Mouse (Mus musculus): Measurements from ENCODE around the gene Patj. TPM values are rescaled to one million over a fixed set of nuclear protein-coding genes. Genes with fewer than 3 reads are reported as not detected.

The Patj gene
- total and polyA plus RNA-seq, 2 experiments from 2014 or later = 4.2 to 12.0 TPM

- DNase-seq (no peak), ATAC-seq (no peak)
- no peaks in the 10 kb centered on the region for H3K4me1 ChIP-seq (ENCODE audit: insufficient read depth)
- H3K27ac ChIP-seq (ENCODE audit: low read depth, low read length) = no peak overlapping the region
- WGBS = 67% methylated on average over 3 of the region's 3 CpGs
- no peaks in the 10 kb centered on the region for H3K27me3 ChIP-seq (ENCODE audit: insufficient read depth, low read length)
- no peak overlapping the region for H3K4me3 ChIP-seq (ENCODE audit: low read depth, low read length)
- H3K4me2 ChIP-seq (ENCODE audit: low read depth) = no peak overlapping the region
- H3K9ac ChIP-seq = no peak overlapping the region
- TF ChIP-seq CTCF (IDR thresholded peaks at IDR 0.05; ENCODE audit: low read depth) = no peak
- no peaks in the 10 kb centered on the region for H3K9me3 ChIP-seq (ENCODE audit: low read length)
- no peaks in the 10 kb centered on the region for H3K36me3 ChIP-seq (ENCODE audit: insufficient read depth)
Measured at GRCm38 (mm10) chr4:98758872-98759518, 363.4 kb downstream of the Patj start.

DNA sequence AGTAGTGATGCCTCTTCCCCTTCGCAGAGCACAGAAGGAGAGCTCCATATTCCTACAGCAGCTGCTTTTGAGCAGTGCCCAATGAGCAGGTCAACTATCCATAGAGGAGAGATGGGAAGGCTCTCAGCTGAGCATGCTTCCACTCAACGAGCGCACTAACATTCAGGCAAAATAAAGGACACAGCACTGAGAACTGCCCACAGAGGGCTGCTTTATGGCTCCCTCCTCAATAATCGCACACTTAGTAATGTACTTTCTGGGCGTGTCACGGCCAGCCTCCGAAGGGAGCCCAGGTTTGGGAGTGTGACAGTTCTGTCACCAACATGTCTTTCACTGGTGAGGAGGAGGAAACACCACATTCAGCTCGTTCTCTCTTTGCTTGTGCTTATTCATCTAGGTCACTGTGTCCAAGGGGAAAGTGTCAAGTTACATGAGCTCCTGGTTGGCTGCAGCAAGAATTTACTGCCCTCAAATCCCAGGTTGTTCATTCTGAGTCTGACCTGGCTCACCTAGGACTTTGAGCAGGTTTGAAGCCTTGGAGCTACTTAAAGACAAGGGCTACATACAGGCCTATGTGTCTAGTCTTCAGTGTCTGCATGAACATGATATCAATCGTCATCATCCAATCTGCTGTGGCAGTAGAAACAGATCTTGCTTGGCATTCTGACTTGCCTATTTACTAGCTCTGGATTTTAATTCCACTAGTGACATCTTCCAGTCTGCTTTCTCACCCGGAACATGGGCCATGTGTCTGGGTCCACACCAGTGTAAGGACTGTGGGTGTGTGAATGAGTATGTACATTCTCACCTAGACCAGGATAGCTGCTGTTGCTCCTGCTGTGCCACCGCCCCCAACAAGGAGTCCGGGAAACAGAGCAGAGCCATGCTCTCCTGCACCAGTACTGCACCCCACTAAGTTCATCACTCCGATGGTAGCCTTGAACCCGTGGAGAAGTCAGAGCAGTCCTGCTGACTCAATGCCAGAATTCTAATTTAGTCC lies 371.8 kb downstream of the Patj start:
- H3K4me2 ChIP-seq (ENCODE audit: low read depth) = no peak overlapping the region
- no peak overlapping the region for H3K27ac ChIP-seq (ENCODE audit: low read depth, low read length)
- H3K9ac ChIP-seq = no peak overlapping the region
- no peak overlapping the region for H3K4me3 ChIP-seq (ENCODE audit: low read depth, low read length)
- 83% methylated on average over 14 of the region's 14 CpGs for WGBS
- DNase-seq (no peak), ATAC-seq (no peak)
- no peaks in the 10 kb centered on the region for H3K4me1 ChIP-seq (ENCODE audit: insufficient read depth)
- H3K36me3 ChIP-seq (ENCODE audit: insufficient read depth) = no peaks in the 10 kb centered on the region
- no peak for TF ChIP-seq CTCF (IDR thresholded peaks at IDR 0.05; ENCODE audit: low read depth)
- H3K9me3 ChIP-seq (ENCODE audit: low read length) = no peaks in the 10 kb centered on the region
- no peaks in the 10 kb centered on the region for H3K27me3 ChIP-seq (ENCODE audit: insufficient read depth, low read length)

Small RNA genes within 50 kb of the gene (microRNA-seq; reads per million reads assigned to microRNA genes)
- gene Gm22625 (0 reads per million in 2 experiments), gene Gm26154 (0 reads per million in 2 experiments)

Other genes starting within 250 kb of the Patj start
- gene Tm2d1, start 12.5 kb upstream of the Patj start, total RNA-seq (2014; rRNA removed) = 67.9 and 69.9 TPM in 2 replicates
- gene Tm2d1, start 12.5 kb upstream of the Patj start, polyA plus RNA-seq (2015; fragmentation: Nextera tagmentation; extraction: Ambion mirVana) = 149 and 163 TPM in 2 replicates

Data from forebrain, postnatal 0 days (tissue).